Mouse (Mus musculus): ENCODE measurements at regions not wholly inside any gene's neighbourhood (a gene's known extent, or its start where the extent isn't known, plus 50 kb on each side); places are given as distances from the start of the nearest gene placed in this dataset.
A peak's percentile ranks its signal among the peaks of the same experiment; 100 is the strongest.

GRCm38 (mm10) chr2:173340044-173340601 lies 63.8 kb upstream of the Pmepa1 start:
- H3K27ac ChIP-seq (replicated peaks; ENCODE audit: low read depth, low read length): peak overlapping the region; percentile 75
- no peaks in the 10 kb centered on the region for H3K36me3 ChIP-seq (ENCODE audit: control insufficient read depth, insufficient read depth, low read length)
- no peaks in the 10 kb centered on the region; the same call in 1 of the 2 replicates for H3K9me3 ChIP-seq (ENCODE audit: control insufficient read depth, low read length)
- peak; percentile 68 for DNase-seq (ENCODE audit: low spot score)
- ATAC-seq (ENCODE audit: low FRiP score, low read depth): peak; percentile 62; the same call in 1 of the 2 replicates
- no peak for TF ChIP-seq POLR2A (IDR thresholded peaks at IDR 0.05; ENCODE audit: borderline replicate concordance, extremely low read depth, insufficient read depth, insufficient read length)
- H3K4me1 ChIP-seq (ENCODE audit: control insufficient read depth, insufficient read depth, low read length): peaks cover 73% of the 10 kb centered on the region
- 3% methylated on average over 26 of the region's 26 CpGs for WGBS
- no peaks in the 10 kb centered on the region for H3K27me3 ChIP-seq (ENCODE audit: control insufficient read depth, insufficient read depth, low read length)
- H3K9ac ChIP-seq (ENCODE audit: low read depth, low read length, severe bottlenecking): no peak overlapping the region
- peak overlapping the region; percentile 15 for H3K4me3 ChIP-seq (replicated peaks; ENCODE audit: low read length)
- peak overlapping the region; percentile 41 for H3K4me2 ChIP-seq (replicated peaks; ENCODE audit: low read depth, low read length, severe bottlenecking)

- Histone ChIP-seq H3K4me1 (ENCODE audit: control insufficient read depth, insufficient read depth, low read length) (peaks cover 48% of the 10 kb centered on the region), H3K4me3 (replicated peaks; ENCODE audit: low read length) (no peak overlapping the region), H3K9me3 (ENCODE audit: control insufficient read depth, low read length) (no peaks in the 10 kb centered on the region; the same call in 1 of the 2 replicates), H3K27me3 (ENCODE audit: control insufficient read depth, insufficient read depth, low read length) (no peaks in the 10 kb centered on the region), H3K4me2 (replicated peaks; ENCODE audit: low read depth, low read length, severe bottlenecking) (no peak overlapping the region; the same call in 1 of the 2 replicates), H3K9ac (ENCODE audit: low read depth, low read length, severe bottlenecking) (peak overlapping the region; percentile 8; the same call in 1 of the 2 replicates), H3K27ac (replicated peaks; ENCODE audit: low read depth, low read length) (peak overlapping the region; percentile 48), H3K36me3 (ENCODE audit: control insufficient read depth, insufficient read depth, low read length) (no peaks in the 10 kb centered on the region)
- WGBS: 31% methylated on average over 16 of the region's 16 CpGs
- ATAC-seq (ENCODE audit: low FRiP score, low read depth) (no peak; the same call in 1 of the 2 replicates), DNase-seq (ENCODE audit: low spot score) (peak; percentile 36)
- TF ChIP-seq POLR2A (IDR thresholded peaks at IDR 0.05; ENCODE audit: borderline replicate concordance, extremely low read depth, insufficient read depth, insufficient read length): no peak
Observed at GRCm38 (mm10) chr2:173342605-173343260, 66.4 kb upstream of the Pmepa1 start.

GRCm38 (mm10) chr2:173343665-173344064 lies 67.3 kb upstream of the Pmepa1 start:
- H3K27me3 ChIP-seq (ENCODE audit: control insufficient read depth, insufficient read depth, low read length): no peaks in the 10 kb centered on the region
- no peak for TF ChIP-seq POLR2A (IDR thresholded peaks at IDR 0.05; ENCODE audit: borderline replicate concordance, extremely low read depth, insufficient read depth, insufficient read length)
- H3K4me2 ChIP-seq (replicated peaks; ENCODE audit: low read depth, low read length, severe bottlenecking): no peak overlapping the region
- H3K9me3 ChIP-seq (ENCODE audit: control insufficient read depth, low read length): no peaks in the 10 kb centered on the region; the same call in 1 of the 2 replicates
- H3K36me3 ChIP-seq (ENCODE audit: control insufficient read depth, insufficient read depth, low read length): no peaks in the 10 kb centered on the region
- H3K27ac ChIP-seq (replicated peaks; ENCODE audit: low read depth, low read length): no peak overlapping the region
- no peak overlapping the region for H3K9ac ChIP-seq (ENCODE audit: low read depth, low read length, severe bottlenecking)
- H3K4me1 ChIP-seq (ENCODE audit: control insufficient read depth, insufficient read depth, low read length): peaks cover 41% of the 10 kb centered on the region
- no peak overlapping the region for H3K4me3 ChIP-seq (replicated peaks; ENCODE audit: low read length)
- 74% methylated on average over 2 of the region's 2 CpGs for WGBS
- DNase-seq (ENCODE audit: low spot score) (no peak), ATAC-seq (ENCODE audit: low FRiP score, low read depth) (no peak)

- Histone ChIP-seq H3K4me3 (replicated peaks; ENCODE audit: low read length) (no peak overlapping the region), H3K4me2 (replicated peaks; ENCODE audit: low read depth, low read length, severe bottlenecking) (no peak overlapping the region), H3K9ac (ENCODE audit: low read depth, low read length, severe bottlenecking) (no peak overlapping the region), H3K9me3 (ENCODE audit: control insufficient read depth, low read length) (no peaks in the 10 kb centered on the region; the same call in 1 of the 2 replicates), H3K4me1 (ENCODE audit: control insufficient read depth, insufficient read depth, low read length) (peaks cover 36% of the 10 kb centered on the region), H3K36me3 (ENCODE audit: control insufficient read depth, insufficient read depth, low read length) (no peaks in the 10 kb centered on the region), H3K27me3 (ENCODE audit: control insufficient read depth, insufficient read depth, low read length) (no peaks in the 10 kb centered on the region), H3K27ac (replicated peaks; ENCODE audit: low read depth, low read length) (no peak overlapping the region)
- no peak for TF ChIP-seq POLR2A (IDR thresholded peaks at IDR 0.05; ENCODE audit: borderline replicate concordance, extremely low read depth, insufficient read depth, insufficient read length)
- ATAC-seq (ENCODE audit: low FRiP score, low read depth) (no peak), DNase-seq (ENCODE audit: low spot score) (no peak)
- 94% methylated on average over 5 of the region's 5 CpGs for WGBS
Observed at GRCm38 (mm10) chr2:173344221-173344620, 67.9 kb upstream of the Pmepa1 start.

GRCm38 (mm10) chr2:173347341-173347740 lies 71.0 kb upstream of the Pmepa1 start:
- Histone ChIP-seq H3K27ac (replicated peaks; ENCODE audit: low read depth, low read length) (no peak overlapping the region), H3K4me1 (ENCODE audit: control insufficient read depth, insufficient read depth, low read length) (peaks cover 24% of the 10 kb centered on the region), H3K9ac (ENCODE audit: low read depth, low read length, severe bottlenecking) (no peak overlapping the region), H3K4me2 (replicated peaks; ENCODE audit: low read depth, low read length, severe bottlenecking) (no peak overlapping the region), H3K9me3 (ENCODE audit: control insufficient read depth, low read length) (no peaks in the 10 kb centered on the region; the same call in 1 of the 2 replicates), H3K36me3 (ENCODE audit: control insufficient read depth, insufficient read depth, low read length) (no peaks in the 10 kb centered on the region), H3K27me3 (ENCODE audit: control insufficient read depth, insufficient read depth, low read length) (no peaks in the 10 kb centered on the region), H3K4me3 (replicated peaks; ENCODE audit: low read length) (no peak overlapping the region)
- DNase-seq (ENCODE audit: low spot score) (no peak), ATAC-seq (ENCODE audit: low FRiP score, low read depth) (no peak)
- no peak for TF ChIP-seq POLR2A (IDR thresholded peaks at IDR 0.05; ENCODE audit: borderline replicate concordance, extremely low read depth, insufficient read depth, insufficient read length)
- 67% methylated on average over 11 of the region's 11 CpGs for WGBS

Measured in limb, embryonic 14.5 days (tissue).